Mouse (Mus musculus) CD4-positive naive resting alpha-beta T cell, adult 57 days (primary cell): ENCODE results near the gene Zfp763. TPM values are rescaled to one million over a fixed set of nuclear protein-coding genes. Genes with fewer than 3 reads are reported as not detected.

Experiments used
- total RNA-seq: library from RNA; stranded (reverse); gene quantifications from one replicate; pipeline ENCODE4 v1.2.4, GENCODE M21; 2023

The Zfp763 gene
- 2.7 TPM for total RNA-seq

DNA sequence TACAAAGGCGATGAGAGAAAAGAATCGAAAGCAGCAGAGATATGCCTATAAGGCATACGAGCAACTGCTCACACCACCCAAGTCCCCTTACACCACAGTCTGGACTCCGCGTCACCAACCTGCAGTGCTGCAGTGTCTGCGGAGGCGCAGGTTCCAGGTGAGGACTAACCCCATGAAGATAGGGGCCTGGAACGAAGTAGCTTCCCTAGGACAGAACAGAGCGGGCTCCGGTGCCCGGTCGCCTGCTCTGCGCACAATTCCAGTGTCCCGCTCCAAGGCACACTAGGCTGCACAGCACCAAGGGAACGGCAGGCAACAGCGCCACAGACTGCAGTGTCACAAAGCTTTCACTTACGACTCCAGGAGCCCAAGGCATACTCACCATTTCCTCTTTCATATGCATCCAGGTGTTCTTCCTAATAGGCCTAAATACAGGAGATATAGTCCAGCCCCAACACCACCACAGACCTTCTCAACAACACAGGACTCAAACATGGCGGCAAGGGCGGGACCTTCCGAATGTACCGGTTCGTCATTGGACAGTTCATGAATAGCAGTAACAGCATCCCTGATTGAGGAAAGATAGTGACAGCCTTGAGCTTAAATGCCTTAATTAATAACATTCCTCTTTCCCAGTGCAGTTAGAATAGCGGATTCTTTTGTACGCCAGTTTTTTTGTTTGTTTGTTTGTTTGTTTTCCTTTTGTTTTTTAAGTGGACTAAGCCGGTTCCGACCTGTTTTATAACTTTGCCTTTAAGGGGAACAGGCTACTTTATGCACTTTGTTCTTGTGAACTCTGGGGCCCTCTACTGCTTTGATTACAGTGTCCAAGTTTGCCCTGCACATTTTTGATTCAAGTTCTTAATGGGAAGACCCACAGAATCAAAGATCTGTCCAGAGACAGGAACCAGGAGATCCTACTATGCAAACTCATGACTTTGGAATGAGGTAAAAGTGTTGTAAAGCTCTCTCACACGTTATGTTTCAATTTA lies at the start of gene Zfp763:
Zfp763 (minus strand) TSS at position 503 of the 992 bp plus-strand sequence.

DNA sequence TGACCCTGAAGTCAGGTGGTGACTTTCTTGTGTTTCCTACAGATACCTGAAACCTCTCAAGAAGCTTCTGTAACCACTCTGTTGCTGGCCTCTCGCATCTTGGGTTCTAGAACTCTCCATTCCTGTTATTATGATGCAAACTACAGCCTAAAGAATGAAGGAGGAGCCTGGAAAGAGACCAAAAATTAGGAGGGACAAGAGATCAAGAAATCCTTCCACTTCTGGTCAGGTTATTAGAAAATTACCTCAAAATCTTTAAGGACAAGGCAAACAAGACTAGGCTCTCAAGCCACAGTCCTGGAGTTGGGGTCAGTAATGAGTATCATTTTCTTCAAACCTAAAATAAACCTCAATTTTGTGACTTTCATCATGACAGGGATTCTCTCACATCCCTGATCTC lies 34.8 kb upstream of the Zfp763 start, which contains the start of gene 4921501E09Rik:
4921501E09Rik (minus strand) TSS at position 101 of the 400 bp plus-strand sequence.

DNA sequence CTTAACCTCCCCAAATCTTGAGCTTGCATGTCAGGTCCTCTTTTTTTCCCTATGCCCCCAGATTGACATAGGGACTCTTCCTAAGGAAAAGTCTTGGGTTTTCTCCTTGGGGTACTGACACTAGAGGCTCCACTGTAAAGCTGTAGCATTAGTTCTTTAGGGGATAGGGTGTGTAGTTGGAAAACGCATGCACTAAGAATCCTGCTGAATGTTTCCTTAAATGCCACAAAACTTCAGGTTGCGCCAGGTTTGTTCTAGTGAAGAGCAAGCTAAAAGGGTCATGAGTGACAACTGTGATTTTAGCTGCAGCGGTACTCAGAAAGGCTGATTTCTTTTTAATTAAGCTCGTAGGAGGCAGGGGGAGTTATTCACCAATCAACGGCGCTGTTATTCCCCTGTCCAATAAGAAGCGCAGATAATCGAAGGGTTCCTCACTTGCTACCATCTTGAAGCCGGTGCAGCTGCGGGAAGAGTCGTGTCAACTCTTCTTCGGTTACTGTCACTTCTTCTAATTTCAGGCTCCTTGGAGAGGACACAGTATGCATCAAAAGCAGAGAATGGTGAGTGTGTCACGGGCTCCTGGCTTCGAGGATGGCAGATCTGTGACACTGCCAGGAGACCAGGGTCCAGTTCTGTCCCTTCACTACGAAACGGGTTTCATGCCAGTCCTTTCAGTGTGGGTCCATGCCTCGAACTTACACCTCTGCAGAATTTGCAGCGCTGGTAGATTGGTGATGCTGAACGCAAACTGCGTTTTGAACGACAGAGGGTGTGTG lies 40.3 kb downstream of the Zfp763 start, which contains the start of gene Zfp952:
Zfp952 (plus strand) TSS at position 431 of the 776 bp plus-strand sequence.

Other genes with a start within 250 kb of the Zfp763 start
- gene Zfp871, start 245.1 kb downstream of the Zfp763 start, total RNA-seq = 104 TPM
- gene Zfp811, start 223.5 kb downstream of the Zfp763 start, total RNA-seq = 0.59 TPM
- gene Zfp799, start 203.1 kb downstream of the Zfp763 start, total RNA-seq = 8.6 TPM
- 1.4 TPM for gene Zfp870, start 141.8 kb downstream of the Zfp763 start, total RNA-seq
- gene Cyp4f14, start 116.1 kb downstream of the Zfp763 start, total RNA-seq = not detected
- 77.7 TPM for gene Cyp4f13, start 86.0 kb downstream of the Zfp763 start, total RNA-seq
- 28.7 TPM for gene Zfp472, start 67.6 kb downstream of the Zfp763 start, total RNA-seq
- gene Zfp952, start 40.3 kb downstream of the Zfp763 start, total RNA-seq = 14.1 TPM
- not detected for gene 4921501E09Rik, start 34.7 kb upstream of the Zfp763 start, total RNA-seq
- 8.2 TPM for gene Zfp563, start 55.9 kb upstream of the Zfp763 start, total RNA-seq
- not detected for gene Morc2b, start 106.3 kb upstream of the Zfp763 start, total RNA-seq
- not detected for gene Olfr55, start 135.0 kb upstream of the Zfp763 start, total RNA-seq
- gene Olfr239, start 157.9 kb upstream of the Zfp763 start, total RNA-seq = not detected
- gene Olfr1564, start 188.3 kb upstream of the Zfp763 start, total RNA-seq = not detected
- 7.1 TPM for gene Zfp955a, start 221.7 kb upstream of the Zfp763 start, total RNA-seq
- 0.12 TPM for gene Olfr63, start 231.3 kb upstream of the Zfp763 start, total RNA-seq